In genomic region chr1:85692281-85692680, GRCm38 (mm10) we compare ENCODE assay signal across 17 mouse cellular contexts. TPM values are rescaled to one million over a fixed set of nuclear protein-coding genes. Genes with fewer than 3 reads are reported as not detected.
DNase-seq lines count a peak whose midpoint lies in the region.
"Had no signal": no experiment of that assay in that cellular context is flagged by ENCODE, and none has a peak within 500 bp of the region (broad histone marks: within the 10 kb centered on the region; RNA-seq: fewer than 3 reads in every experiment).

No protein-coding gene starts in this region.

- intact Hi-C loops in gastrocnemius, postnatal 36 days (cut with DNase I): no loop called here

- peak; percentile 66 to 87 for DNase-seq in adrenal gland, adult (ENCODE audit: inconsistent age in 2 of 2, low spot score in 1 of 2)
- no peak for DNase-seq in adrenal gland, postnatal 4 days (ENCODE audit: low spot score in 2 of 2)
- DNase-seq in 3T3-L1 (ENCODE audit: low read depth, low spot score): peak; percentile 39
- peak; percentile 52 for DNase-seq in adrenal gland, adult 8-10 months
- peak; percentile 17 for DNase-seq in adrenal gland, postnatal 25 days
- no peak for DNase-seq in gastrocnemius, postnatal 36 days
- DNase-seq in urinary bladder, postnatal 4 days (ENCODE audit: low spot score in 2 of 2): no peak
- DNase-seq in T-cell, adult 2 months (ENCODE audit: low spot score): no peak
- DNase-seq: B cell, adult 2 months; cerebellum, adult 11-12 months; cerebellum, adult 8-10 months; cerebellum, postnatal 10 days; gastrocnemius, postnatal 10 days; heart, adult 18-20 months; heart, postnatal 14 days; kidney, adult 11 months; kidney, adult 8-10 months had no signal

RNA-seq across cellular contexts. Expression of gene Sp100, which starts 42.5 kb away (rescaled TPM):
- total RNA-seq in adrenal gland, postnatal 4 days (2021): 10 to 100 TPM in 1 of 2 experiments, 1 to 10 TPM in 1; 9.8 to 12.9 TPM
- 10 to 100 TPM; 22.1 to 29.6 (median 25.2) TPM for total RNA-seq in adrenal gland, adult 8-10 months (2022)
- total RNA-seq in adrenal gland, postnatal 25 days (2021): 18.4 and 19.8 TPM in 2 replicates
- 1 to 10 TPM; 4.3 to 5.8 TPM for total RNA-seq in gastrocnemius, postnatal 36 days (2021)

Comparison
In these comparisons a context has a peak if more than half of its experiments do, and no peak if none do; other contexts are left out.
1. DNase-seq: peak in adrenal gland, adult (2 of 2), 3T3-L1 (single experiment), adrenal gland, adult 8-10 months (single experiment) and adrenal gland, postnatal 25 days (single experiment); none in adrenal gland, postnatal 4 days (0 of 2), gastrocnemius, postnatal 36 days (0 of 2), urinary bladder, postnatal 4 days (0 of 2) and T-cell, adult 2 months (single experiment).